Mouse (Mus musculus): Measurements from ENCODE around the gene C1qb.
A peak's percentile ranks its signal among the peaks of the same experiment; 100 is the strongest.

- TF ChIP-seq CTCF (IDR thresholded peaks at IDR 0.05; ENCODE audit: low read depth), result peak; percentile 70
- TF ChIP-seq EP300 (IDR thresholded peaks at IDR 0.05; ENCODE audit: low read depth), result no peak
Observed at GRCm38 (mm10) chr4:136876971-136877370, 9.0 kb downstream of the C1qb start.

Measured in heart, postnatal 0 days (tissue).